Mouse (Mus musculus) G1E (cell line): ENCODE measurements at regions not wholly inside any gene's neighbourhood (a gene's known extent, or its start where the extent isn't known, plus 50 kb on each side); places are given as distances from the start of the nearest gene placed in this dataset.

ENCODE experiments used
- CTCF ChIP-seq: IDR thresholded peaks from 2 replicates; pipeline ENCODE4 v1.5.1; 2012; ENCODE audit warnings: low read depth, low read length, inconsistent platforms, mixed read lengths
- GATA1 ChIP-seq: IDR thresholded peaks from 2 replicates; pipeline ENCODE4 v1.6.1; 2012; ENCODE audit warnings: borderline replicate concordance, low read length, inconsistent platforms, mixed read lengths
- TAL1 ChIP-seq: conservative IDR thresholded peaks from 2 replicates; pipeline ENCODE4 v1.6.1; 2012; ENCODE audit warnings: low read depth, low read length, inconsistent platforms, mixed read lengths

DNA sequence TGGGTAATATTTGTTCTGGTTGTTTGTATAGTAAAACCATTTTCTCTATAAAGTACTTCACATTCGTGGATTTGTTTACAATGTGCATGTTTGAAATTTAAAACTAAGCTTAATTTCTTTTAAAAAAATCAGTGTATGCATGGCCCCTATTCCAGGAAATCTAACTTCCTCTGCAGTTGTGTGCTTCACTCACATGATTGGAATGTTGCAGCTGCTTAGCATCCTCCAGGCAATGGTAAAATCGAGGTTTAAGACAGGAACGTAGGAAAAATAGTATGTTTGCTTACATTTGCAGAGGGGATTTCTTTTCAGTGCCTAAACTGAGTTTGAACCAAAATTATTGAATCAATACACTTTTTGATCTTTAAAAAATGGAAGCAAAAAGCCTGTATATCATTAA, 217.5 kb downstream of the Ptprc start:
- no peak for TF ChIP-seq CTCF
- no peak for TF ChIP-seq GATA1
- no peak for TF ChIP-seq TAL1
